Mouse (Mus musculus) megakaryocyte-erythroid progenitor cell, adult 5-6 weeks (primary cell): ENCODE results near the gene Slfn9. TPM values are rescaled to one million over a fixed set of nuclear protein-coding genes. Genes with fewer than 3 reads are reported as not detected.

ENCODE experiments used
- total RNA-seq, 2 experiments: library from RNA; stranded (forward) in 1 of 2; stranded (reverse) in 1 of 2; fragments of 200-1000, 215-1000 nt in 1 of 2; fragments of >200 nt in 1 of 2; fragmentation: Nextera tagmentation in 1 of 2; gene quantifications; 2 replicates each; pipeline ENCODE4 v1.2.3; 2014 to 2017

Gene Slfn9
- total RNA-seq, 2 experiments from 2014 or later: 4.1 to 6.1 TPM

Other genes starting within 250 kb of the Slfn9 start
- 0.87 and 0.92 TPM in 2 replicates for gene Cct6b, start 227.5 kb downstream of the Slfn9 start, total RNA-seq (2014; fragmentation: Nextera tagmentation)
- gene Cct6b, start 227.5 kb downstream of the Slfn9 start, total RNA-seq (2017): not detected in 2 replicates
- gene Zfp830, start 227.5 kb downstream of the Slfn9 start, total RNA-seq (2014; fragmentation: Nextera tagmentation): 17.8 and 25.3 TPM in 2 replicates
- gene Zfp830, start 227.5 kb downstream of the Slfn9 start, total RNA-seq (2017): 53.2 and 54.5 TPM in 2 replicates
- gene Lig3, start 210.7 kb downstream of the Slfn9 start, total RNA-seq (2014; fragmentation: Nextera tagmentation): 31.5 and 49.3 TPM in 2 replicates
- gene Lig3, start 210.7 kb downstream of the Slfn9 start, total RNA-seq (2017): 52.1 and 61.4 TPM in 2 replicates
- gene Rffl, start 120.6 kb downstream of the Slfn9 start, total RNA-seq (2014; fragmentation: Nextera tagmentation): 28.7 and 31.2 TPM in 2 replicates
- gene Rffl, start 120.6 kb downstream of the Slfn9 start, total RNA-seq (2017): 16.4 and 22.4 TPM in 2 replicates
- gene Rad51d, start 101.2 kb downstream of the Slfn9 start, total RNA-seq (2014; fragmentation: Nextera tagmentation): 14.3 and 20.0 TPM in 2 replicates
- gene Rad51d, start 101.2 kb downstream of the Slfn9 start, total RNA-seq (2017): 16.3 and 18.9 TPM in 2 replicates
- not detected in 2 replicates for gene Fndc8, start 99.7 kb downstream of the Slfn9 start, total RNA-seq (2014; fragmentation: Nextera tagmentation)
- gene Fndc8, start 99.7 kb downstream of the Slfn9 start, total RNA-seq (2017): not detected in 2 replicates
- 103 and 130 TPM in 2 replicates for gene Nle1, start 83.4 kb downstream of the Slfn9 start, total RNA-seq (2014; fragmentation: Nextera tagmentation)
- gene Nle1, start 83.4 kb downstream of the Slfn9 start, total RNA-seq (2017): 18.6 and 45.0 TPM in 2 replicates
- not detected in 2 replicates for gene Unc45b, start 81.3 kb downstream of the Slfn9 start, total RNA-seq (2014; fragmentation: Nextera tagmentation)
- not detected in 2 replicates for gene Unc45b, start 81.3 kb downstream of the Slfn9 start, total RNA-seq (2017)
- gene Slfn5, start 40.5 kb downstream of the Slfn9 start, total RNA-seq (2014; fragmentation: Nextera tagmentation): 1.1 and 2.5 TPM in 2 replicates
- 2.8 and 5.5 TPM in 2 replicates for gene Slfn5, start 40.5 kb downstream of the Slfn9 start, total RNA-seq (2017)
- gene Slfn8, start 29.0 kb upstream of the Slfn9 start, total RNA-seq (2014; fragmentation: Nextera tagmentation): 7.4 and 9.3 TPM in 2 replicates
- 6.5 and 11.6 TPM in 2 replicates for gene Slfn8, start 29.0 kb upstream of the Slfn9 start, total RNA-seq (2017)
- 0.66 and 3.7 TPM in 2 replicates for gene Slfn2, start 73.3 kb upstream of the Slfn9 start, total RNA-seq (2014; fragmentation: Nextera tagmentation)
- gene Slfn2, start 73.3 kb upstream of the Slfn9 start, total RNA-seq (2017): 1.4 and 8.3 TPM in 2 replicates
- gene Slfn1, start 125.0 kb upstream of the Slfn9 start, total RNA-seq (2014; fragmentation: Nextera tagmentation): 0.64 TPM in 1 of 2 replicates, not detected in the other
- 0.23 and 2.5 TPM in 2 replicates for gene Slfn1, start 125.0 kb upstream of the Slfn9 start, total RNA-seq (2017)
- 2.2 TPM in 1 of 2 replicates, not detected in the other for gene Slfn4, start 183.4 kb upstream of the Slfn9 start, total RNA-seq (2014; fragmentation: Nextera tagmentation)
- 0.19 and 0.28 TPM in 2 replicates for gene Slfn4, start 183.4 kb upstream of the Slfn9 start, total RNA-seq (2017)
- 15.3 and 24.2 TPM in 2 replicates for gene Slfn3, start 199.5 kb upstream of the Slfn9 start, total RNA-seq (2014; fragmentation: Nextera tagmentation)
- gene Slfn3, start 199.5 kb upstream of the Slfn9 start, total RNA-seq (2017): 33.5 and 38.0 TPM in 2 replicates